Mouse (Mus musculus): ENCODE data around the gene Bbs12. TPM values are rescaled to one million over a fixed set of nuclear protein-coding genes. Genes with fewer than 3 reads are reported as not detected.
A peak's percentile ranks its signal among the peaks of the same experiment; 100 is the strongest.

Bbs12 gene
- total RNA-seq, 2 experiments from 2014 or later, result 0.18 to 0.47 TPM

DNA sequence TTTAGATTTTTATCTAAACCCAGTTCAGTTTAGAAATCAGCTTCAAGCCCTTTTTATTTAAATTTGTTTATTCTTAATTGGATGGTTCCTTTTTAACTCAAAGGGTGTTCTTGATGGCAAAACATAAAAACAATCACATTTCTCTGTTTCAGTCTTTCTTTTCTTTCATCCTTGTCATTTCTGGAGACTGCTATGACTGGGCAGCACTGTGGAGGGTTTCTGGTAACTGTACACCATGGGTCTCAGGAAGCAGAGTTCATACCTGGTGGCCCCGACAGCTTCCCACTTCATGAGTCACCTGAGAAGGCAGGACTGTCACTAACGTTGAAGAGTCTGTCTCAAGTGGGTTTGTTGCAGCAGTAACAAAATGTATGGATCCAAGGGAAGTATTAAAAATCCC is 19.7 kb upstream of the Bbs12 start:
- Histone ChIP-seq H3K4me3 (no peak overlapping the region), H3K27ac (no peak overlapping the region)
- intact Hi-C loops (cut with DNase I), result no loop called here
- no peak for TF ChIP-seq CTCF (IDR thresholded peaks at IDR 0.05)
- no peak for DNase-seq

DNA sequence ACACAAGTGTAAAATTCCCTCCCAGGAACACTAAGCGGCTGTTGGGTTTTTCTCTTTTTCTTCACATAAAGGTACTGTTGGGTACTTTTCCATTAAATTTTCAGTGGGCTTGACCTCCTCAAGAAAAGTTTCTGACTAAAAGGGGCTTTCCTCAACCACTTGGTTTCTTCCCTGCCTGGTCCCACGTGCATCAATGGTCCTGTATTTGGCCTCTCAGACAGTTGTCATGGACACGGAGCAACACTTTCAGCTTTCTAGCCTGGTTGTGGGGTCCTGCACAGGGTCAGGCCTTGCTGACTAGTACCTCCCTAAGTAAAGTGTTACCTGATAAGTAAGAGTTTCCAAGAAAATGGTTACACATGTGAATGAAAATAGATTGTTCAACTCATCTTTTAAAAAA is 12.9 kb upstream of the Bbs12 start:
- no peak overlapping the region for H3K4me3 ChIP-seq
- H3K27ac ChIP-seq, result no peak overlapping the region
- TF ChIP-seq CTCF (IDR thresholded peaks at IDR 0.05), result no peak
- no peak for DNase-seq
- intact Hi-C loops (cut with DNase I), result no loop called here

DNA sequence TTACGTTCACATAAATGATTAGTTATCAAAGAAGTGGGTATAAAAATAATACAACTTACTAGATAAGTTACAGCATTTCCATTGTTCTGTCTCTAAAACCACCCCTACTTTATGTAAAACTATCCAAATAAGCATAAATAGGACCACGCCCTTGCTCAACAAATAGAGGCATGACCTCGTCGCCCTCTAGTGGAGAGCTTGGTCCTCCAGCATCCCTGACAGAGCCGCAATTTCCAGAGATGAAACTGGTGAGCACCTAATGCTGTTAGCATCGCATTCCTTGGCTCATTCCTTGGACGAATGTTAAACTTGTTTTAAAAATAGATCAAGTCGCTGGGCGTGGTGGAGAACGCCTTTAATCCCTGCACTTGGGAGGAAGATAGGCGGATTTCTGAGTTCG is 9.7 kb upstream of the Bbs12 start:
- Histone ChIP-seq H3K4me3 (no peak overlapping the region), H3K27ac (no peak overlapping the region)
- intact Hi-C loops (cut with DNase I), result no loop called here
- peak; percentile 32 for DNase-seq
- TF ChIP-seq CTCF (IDR thresholded peaks at IDR 0.05), result peak; percentile 74

DNA sequence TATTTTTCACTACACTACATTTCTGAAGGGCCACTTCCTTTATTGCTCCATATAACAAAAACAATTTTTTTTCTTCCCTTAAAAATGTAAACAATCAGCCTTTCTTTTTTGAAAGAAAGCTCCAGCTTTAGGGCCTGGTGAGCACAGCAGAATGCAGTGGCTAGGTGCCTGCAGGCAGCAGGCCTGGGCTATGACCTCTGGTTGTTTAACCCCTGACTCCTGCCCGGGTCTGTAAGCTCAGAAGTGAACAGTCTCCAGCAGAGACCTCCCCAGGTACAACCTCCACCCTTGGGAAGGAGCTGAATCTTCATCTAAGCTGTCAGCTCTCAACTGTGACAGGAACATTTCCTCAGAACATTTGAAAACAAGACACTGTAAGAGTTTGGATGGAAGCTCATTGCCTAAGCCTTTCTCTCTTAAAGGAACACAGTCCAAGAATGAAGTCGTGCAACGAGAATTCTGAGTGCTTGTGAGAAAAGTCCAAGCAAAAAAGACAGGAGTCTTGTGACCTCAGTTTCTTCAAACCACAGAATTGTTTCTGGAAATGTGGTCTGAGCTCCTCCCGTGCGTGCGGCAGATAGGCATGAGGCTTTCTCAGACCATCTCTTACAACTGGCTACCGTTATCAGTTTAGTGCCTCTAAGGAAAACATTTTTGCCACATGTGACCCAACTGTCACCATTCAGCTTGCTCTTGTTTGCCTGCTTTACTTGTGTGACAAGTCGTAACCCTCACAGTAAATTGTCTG is 8.8 kb upstream of the Bbs12 start:
- DNase-seq, result no peak
- intact Hi-C loops (cut with DNase I), result no loop called here
- H3K27ac ChIP-seq, result no peak overlapping the region
- TF ChIP-seq CTCF (IDR thresholded peaks at IDR 0.05), result no peak
- H3K4me3 ChIP-seq, result no peak overlapping the region

DNA sequence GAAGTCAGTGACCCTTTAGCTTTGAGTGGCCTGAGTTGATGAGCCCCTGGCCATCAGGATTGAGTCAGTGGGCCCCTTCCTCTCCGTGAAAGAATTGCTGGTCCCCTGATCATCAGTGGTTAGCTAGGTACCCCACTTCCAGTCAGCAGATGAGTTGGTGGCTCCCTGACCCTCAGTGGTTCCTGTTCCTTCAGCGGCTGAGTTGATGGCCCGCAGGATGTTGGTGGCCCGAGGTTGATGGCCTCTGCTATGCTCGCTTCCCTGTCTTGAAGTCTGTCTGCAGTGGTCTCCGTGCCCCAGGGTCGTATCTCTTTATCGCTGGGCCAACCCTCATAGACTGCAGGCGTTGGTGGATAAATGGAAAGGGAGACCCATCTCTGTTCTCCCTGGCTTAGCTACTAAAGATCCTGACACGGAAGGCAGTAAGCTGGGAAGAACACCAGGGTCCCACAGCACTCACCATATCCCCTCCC is 421 bp upstream of the Bbs12 start:
- TF ChIP-seq CTCF (IDR thresholded peaks at IDR 0.05), result no peak
- intact Hi-C loops (cut with DNase I), result loop anchor here (2.0 kb wide), 1 partner anchor 103 kb away; no protein-coding TSS in a partner anchor
- DNase-seq, result no peak

DNA sequence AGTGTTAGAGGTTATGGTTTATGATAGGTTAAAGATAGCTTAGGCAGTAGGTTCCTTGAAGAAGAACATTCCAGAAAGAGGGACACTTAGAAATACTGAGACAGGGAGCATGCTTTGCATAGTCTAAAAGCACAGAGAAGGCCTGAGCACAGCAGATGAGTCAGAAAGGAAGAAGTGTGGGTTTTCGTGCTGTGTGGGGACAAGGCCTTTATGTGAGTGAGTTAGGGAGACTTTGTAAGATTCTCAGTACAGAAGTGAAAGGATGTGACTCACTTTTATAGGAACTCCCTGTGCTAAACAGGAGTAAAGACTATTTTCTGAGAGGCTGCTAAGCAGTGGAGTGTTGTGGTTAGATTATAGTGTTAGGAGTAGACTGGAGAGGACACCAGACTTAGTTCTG is 1.0 kb downstream of the Bbs12 start:
- intact Hi-C loops (cut with DNase I), result loop anchor here (2.0 kb wide), 1 partner anchor 101 kb away; no protein-coding TSS in a partner anchor
- no peak for TF ChIP-seq CTCF (IDR thresholded peaks at IDR 0.05)
- no peak for DNase-seq
- Histone ChIP-seq H3K4me3 (peak overlapping the region; percentile 76), H3K27ac (peak overlapping the region; percentile 89)

More for the DNA sequence above, 421 bp upstream of the Bbs12 start:
- peak overlapping the region; percentile 76 for H3K4me3 ChIP-seq
- H3K27ac ChIP-seq, result peak overlapping the region; percentile 89

DNA sequence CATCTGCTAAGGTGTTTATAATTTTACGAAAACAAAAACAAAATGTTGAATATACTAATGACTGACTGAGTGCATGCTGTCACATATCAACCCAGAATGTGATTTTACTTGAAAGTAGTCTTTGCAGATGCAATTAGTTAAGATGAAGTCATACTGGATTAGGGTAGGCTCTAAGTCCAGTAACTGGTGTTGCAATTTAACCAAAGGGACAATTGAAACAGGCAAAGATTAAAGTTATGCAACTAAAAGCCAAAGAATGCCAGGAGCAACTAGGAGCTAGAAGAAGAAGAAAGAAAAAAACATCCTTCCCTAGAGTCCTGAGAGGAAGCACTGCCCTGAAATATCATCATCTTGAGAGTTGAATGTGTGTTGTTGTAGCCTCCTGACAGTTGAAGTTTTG is 3.9 kb downstream of the Bbs12 start:
- no peak for TF ChIP-seq CTCF (IDR thresholded peaks at IDR 0.05)

DNA sequence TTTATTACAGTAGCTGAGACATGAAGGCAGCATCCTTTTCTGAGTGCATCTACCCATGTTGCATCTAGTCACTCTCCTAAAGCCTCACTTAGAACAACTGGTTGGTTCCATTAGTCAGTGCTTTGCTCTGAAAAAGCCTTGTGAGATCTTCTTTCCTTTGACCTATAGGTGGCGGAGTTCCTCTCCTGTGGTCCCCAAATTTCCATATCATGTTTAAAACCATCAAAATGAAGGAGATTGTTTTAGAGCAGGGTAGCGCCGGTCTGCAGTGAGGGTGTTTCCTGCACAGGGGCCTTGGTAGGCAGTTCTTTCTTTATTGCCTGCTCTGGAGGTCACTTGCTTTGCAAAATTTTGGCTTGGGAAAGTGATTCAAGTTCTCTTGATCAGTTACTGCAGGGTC is 12.0 kb downstream of the Bbs12 start:
- peak; percentile 67 for TF ChIP-seq CTCF (IDR thresholded peaks at IDR 0.05)
- intact Hi-C loops (cut with DNase I), result no loop called here
- no peak overlapping the region for H3K4me3 ChIP-seq
- DNase-seq, result no peak
- no peak overlapping the region for H3K27ac ChIP-seq

More for the DNA sequence above, 3.9 kb downstream of the Bbs12 start:
- Histone ChIP-seq H3K4me3 (no peak overlapping the region), H3K27ac (no peak overlapping the region)
- no peak for DNase-seq
- intact Hi-C loops (cut with DNase I), result no loop called here

DNA sequence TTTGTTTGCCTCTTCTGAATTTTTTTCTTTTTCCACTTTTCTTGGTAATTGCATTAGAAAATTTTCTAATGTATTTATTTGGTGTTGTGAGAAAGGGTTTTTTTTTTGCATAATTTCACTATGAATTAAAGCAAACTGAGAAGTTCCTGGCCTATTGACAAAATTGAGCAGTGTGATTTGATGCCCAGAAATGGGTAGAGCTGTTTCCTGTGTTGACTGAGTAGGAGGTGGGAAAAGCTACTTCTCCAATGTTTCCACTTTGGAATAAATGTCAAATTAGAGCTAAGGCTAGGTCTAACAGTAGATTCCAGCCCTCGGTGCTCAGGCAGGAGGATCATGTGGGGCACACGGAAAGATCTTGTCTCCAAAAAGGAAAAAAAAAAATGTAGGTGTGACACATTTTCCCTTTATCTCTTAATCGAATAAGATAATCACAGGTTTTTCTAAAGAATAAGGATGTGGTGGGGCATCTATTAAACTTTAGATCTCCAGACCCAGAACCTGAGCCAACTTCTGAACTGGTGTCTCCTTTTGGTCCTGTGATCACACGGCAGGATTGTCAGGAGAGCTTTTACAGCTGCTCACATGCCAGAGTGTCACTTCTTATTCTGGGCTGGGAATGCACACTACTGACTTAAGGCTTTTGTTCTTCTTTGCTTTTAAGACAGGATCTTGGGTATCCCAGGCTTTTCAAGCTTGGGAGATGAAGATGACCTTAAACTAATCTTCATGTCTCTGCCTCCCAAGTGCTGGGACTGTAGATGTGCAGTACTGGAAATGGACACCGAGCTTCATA is 13.2 kb downstream of the Bbs12 start:
- H3K4me3 ChIP-seq, result no peak overlapping the region
- intact Hi-C loops (cut with DNase I), result loop anchor here (1.0 kb wide), 1 partner anchor 89 kb away; no protein-coding TSS in a partner anchor
- DNase-seq, result no peak
- TF ChIP-seq CTCF (IDR thresholded peaks at IDR 0.05), result no peak
- H3K27ac ChIP-seq, result no peak overlapping the region

DNA sequence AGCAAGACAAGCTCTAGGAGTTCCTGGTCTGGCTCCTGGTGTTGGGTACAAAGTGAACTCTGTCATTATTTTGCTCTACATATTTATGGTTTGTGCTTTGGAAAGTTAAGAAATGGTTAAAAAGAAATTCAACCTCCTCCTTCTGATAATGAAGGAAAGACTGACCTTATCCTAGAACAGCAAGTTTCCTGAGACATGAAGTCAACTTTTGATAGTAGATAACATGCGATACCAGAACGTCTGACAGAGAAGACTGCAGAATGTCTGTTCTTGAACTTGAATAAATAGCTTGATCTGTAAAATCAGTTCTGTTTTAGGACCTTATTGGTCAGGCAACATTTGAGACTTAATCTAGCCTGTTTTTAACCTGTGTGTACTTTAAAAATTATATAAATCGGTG is 14.3 kb downstream of the Bbs12 start:
- TF ChIP-seq CTCF (IDR thresholded peaks at IDR 0.05), result no peak
- intact Hi-C loops (cut with DNase I), result no loop called here

DNA sequence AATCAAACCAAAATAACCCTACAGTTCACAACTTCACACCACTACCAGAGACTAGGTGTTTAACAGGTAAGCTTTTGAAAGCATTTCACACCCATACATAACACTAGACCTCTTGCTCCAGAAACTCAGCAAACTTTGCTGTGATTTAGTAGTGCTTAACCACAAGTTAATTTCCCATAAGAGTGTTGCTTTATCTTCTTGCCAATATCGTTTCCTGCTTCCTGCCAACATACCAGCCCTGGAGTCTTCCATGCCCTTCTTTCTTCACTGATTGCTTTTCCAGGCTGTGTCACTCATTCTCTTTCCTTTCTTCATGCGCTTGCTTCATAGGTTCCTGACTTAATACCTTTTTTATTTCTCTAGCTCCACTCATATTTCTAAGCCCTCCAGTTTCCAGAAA is 16.1 kb downstream of the Bbs12 start:
- Histone ChIP-seq H3K27ac (0 out of 2 replicates have a peak overlapping the region, but pooled peaks have one; percentile 6), H3K4me3 (no peak overlapping the region)
- intact Hi-C loops (cut with DNase I), result no loop called here
- TF ChIP-seq CTCF (IDR thresholded peaks at IDR 0.05), result no peak
- DNase-seq, result no peak

More for the DNA sequence above, 14.3 kb downstream of the Bbs12 start:
- Histone ChIP-seq H3K27ac (no peak overlapping the region), H3K4me3 (no peak overlapping the region)
- DNase-seq, result no peak

DNA sequence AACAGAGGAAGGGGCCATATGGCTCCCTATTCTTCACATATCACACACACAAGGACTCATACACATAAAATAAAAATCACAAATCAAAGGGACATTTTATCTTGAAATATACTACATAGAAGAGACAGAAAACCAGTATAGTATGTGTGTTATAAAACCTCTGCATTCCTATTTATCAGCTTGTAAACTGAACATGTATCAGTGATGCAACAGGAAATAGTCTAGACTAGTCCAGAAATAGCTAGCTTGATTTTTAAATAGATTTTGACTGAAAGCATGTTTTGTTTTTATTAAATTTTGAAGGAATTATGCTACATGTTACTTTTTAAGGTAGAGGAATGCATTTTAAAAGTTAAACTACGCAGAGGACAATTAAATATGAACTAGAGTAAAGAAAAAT is 17.6 kb downstream of the Bbs12 start:
- no peak for DNase-seq
- no peak for TF ChIP-seq CTCF (IDR thresholded peaks at IDR 0.05)
- no peak overlapping the region for H3K27ac ChIP-seq
- intact Hi-C loops (cut with DNase I), result no loop called here
- no peak overlapping the region for H3K4me3 ChIP-seq

DNA sequence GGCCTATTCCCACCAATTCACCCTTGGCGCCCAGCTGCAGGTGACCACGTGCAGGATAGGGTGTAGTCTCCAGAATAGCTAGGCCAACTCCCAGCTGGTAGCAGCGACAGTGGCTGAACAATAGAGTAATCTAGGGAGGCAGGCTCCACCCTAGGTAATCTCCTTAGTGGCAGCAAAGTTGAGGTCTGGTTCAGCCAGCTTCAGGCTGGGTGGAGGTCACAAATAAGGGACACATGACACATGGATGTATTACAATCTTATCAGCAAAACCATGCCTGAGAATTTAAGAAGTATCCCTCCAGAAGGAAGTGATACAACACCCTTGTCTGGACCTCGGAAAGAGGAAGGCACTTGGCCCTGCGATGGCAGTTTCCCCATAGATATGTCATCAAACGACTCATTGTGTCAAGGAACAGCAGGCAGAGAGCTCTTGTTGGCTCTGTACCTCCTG is 19.7 kb downstream of the Bbs12 start:
- DNase-seq, result no peak
- no peak for TF ChIP-seq CTCF (IDR thresholded peaks at IDR 0.05)

More for the DNA sequence above, 19.7 kb downstream of the Bbs12 start:
- Histone ChIP-seq H3K4me3 (no peak overlapping the region), H3K27ac (no peak overlapping the region)
- intact Hi-C loops (cut with DNase I), result no loop called here

All from gastrocnemius, adult 2 months (tissue).